Mouse (Mus musculus) kidney, adult 18-20 months (tissue): ENCODE measurements around the gene Otop2.

Source experiments
- DNase-seq: peaks from one replicate; pipeline ENCODE4 v3.0.0; 2021

The Otop2 gene

DNA sequence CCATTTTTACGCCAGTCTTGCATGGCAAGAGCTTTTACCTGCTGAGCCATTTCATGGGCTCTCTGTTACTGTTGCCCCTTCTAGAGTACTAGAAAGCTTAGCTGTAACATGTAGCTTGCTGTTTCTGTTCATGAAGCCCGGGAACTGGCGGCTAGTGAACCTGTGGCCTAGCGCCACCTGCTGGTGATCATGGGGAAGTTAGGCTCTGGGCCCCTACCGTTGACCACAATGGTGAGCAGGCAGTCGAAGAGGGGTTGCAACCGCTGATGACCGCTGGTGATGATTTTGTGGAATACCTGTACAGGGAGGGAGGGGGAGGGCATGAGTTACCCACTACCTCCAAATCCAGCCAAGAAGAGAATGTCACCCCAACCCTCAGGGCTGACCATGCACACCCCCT, 47.2 kb downstream of the Otop2 start:
- peak; percentile 66 for DNase-seq

DNA sequence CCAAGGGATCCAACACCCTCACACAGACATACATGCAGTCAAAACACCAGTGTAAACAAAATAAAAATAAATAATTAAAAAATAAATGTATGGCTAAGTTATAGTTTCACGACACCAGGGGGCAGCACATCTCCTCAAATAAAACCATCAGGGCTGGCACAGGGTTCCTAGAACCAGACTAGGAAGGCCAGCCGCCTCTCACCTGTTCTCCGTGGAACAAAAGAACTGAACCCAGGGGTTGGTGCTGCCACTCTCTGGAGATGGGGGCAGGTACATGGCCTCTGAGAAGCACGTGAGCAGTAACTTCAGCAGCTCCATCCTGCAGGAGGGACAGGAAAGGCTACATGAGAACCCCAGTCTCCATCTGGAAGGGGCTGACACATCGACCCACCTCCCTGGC, 51.5 kb downstream of the Otop2 start:
- peak; percentile 81 for DNase-seq

DNA sequence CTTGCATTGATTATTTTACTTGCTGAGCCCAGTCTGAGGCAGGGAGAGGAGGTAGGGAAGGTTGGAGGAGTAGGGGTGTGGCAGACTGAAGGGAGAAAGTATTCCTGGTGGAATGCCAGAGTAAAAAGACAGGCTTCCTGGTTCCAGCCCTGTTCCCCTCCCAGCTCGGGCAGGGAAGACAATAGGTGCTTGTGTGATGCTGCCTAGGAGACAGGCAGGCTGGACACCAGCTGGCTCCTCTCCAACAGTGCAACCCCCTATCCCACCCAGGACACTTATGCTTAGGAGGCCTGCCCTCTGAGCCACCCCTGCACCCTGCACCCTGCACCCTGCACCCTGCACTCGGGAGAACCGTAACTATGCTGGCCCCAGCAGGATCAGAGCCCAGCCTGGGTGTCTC, 52.3 kb downstream of the Otop2 start:
- no peak for DNase-seq

DNA sequence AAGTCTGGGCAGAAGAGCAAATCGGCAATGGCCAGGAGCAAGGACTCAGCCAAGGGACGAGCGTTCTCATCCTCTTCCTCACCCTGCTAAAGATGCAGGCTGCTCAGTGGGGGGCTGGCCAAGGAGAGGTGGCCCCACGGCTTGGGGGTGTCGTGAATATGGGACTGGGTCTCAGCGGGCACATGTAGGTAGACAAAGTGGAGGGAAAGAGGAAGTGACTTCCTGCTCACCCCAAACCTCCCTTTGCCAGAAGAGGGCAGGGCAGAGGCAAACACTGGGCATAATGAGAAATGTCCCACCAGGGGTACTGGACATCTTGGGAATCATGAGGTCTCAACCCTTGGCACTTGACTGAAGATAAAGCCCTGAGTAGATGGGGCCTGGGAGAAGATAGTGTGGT, 52.8 kb downstream of the Otop2 start:
- DNase-seq = no peak

DNA sequence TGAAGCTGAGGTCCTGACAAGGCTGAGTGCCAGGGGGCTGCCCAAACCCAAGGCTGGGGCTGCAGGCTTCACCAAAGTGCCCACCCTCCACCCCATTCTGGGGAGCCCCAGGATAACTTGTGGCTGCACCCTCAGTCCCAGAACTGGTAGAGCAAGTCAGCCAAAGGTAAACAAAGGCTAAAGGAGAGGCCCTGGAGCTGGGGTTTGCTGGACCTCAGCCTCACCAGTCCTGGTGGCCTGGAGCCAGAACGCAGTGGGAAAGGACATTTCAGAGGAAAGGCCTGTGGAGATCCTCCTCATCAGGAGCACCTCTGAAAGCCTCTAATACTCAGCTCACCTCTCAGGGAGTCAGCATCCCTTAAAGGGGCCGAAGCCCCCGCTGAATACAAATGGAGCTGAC, 57.2 kb downstream of the Otop2 start:
- no peak for DNase-seq

DNA sequence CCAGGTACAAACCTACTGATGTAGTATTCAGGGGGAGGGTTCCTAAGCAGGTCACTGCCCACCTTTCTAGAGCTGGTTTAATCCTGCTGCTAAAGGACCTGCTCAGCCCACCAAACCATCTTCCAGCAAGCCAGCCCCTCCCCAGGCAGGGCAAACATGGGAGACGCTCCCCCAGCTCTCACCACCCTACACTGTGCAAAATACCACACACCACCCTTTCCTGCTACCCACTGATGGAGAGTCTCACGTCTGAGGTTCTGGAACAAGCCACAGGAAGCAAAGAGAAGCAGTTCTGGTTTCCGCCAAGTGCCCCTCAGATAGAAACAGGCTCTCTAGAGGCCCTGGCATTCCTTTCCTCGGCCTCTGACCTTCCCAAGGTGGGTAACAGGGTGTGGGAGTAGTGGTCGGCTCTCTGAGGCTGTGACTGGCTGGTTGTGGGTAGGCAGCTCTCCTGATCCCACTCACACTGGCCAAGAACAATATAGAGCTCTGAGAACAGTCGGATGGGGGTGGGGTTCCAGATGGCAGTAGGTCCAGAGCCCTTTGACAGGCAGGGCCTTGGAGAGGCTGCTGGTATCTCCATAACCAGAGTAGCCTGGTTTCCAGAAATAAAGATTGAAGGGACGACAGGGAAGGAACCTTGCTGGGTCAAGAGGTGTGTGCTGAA, 59.2 kb downstream of the Otop2 start:
- DNase-seq = no peak

DNA sequence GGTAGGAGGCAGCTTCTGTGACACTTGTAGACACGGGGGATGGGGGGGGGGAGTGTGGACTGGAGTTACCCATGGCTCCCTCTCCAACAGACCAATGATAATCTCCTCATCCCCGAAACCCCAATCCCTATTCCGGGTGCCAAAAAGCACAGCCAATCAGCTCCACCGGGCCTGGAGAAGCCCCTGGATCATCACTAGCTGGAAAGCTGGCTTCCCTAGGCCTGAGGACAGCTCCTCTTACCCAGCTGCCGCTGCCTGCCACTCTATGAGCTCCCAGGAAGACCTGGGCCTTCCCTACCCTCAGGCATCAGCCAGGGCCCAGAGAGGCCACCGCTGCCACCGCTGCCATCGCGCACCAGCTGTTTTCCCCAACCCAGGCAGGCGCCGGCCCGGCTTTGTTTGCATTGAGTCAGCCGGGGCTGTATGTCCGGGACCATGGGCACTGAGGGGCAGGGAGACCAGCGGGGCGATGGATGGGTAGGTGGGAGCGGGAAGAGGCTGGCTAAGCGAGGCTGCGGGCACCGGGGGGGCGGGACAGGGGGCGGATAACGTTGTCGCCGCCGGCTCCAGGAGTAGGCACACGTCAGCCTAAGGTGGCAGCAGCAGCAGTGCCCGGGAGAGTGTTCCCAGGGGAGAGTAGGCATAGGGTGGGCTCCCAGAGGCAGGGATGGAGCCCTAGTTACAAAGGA, 59.9 kb downstream of the Otop2 start:
- DNase-seq = no peak

DNA sequence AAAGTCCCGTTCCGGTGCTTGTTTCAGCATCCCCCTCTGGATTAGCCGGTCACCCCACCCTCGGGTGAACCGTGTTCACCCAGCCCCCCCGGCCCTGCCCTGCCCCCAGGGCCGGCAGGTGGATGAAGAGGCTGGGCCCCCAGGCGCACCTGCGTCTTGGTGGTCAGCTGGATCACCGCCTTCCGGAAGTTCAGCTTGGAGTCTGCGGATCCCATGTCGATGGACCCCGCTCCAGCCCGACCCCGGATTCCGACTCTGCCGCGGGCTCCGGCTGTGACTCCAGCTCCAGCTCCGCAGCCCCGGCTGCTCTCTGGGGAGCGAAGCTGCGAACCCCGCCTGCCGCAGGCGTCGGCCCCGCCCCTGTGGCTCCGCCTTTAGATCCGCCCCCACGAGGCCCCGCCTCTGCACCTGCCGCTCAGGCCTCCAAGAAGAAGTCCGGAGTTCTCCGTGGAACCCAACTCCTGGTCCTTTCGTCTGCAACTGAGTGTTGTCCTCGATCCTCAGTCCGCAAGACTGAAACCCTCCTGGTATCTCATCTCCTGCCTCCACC, 60.5 kb downstream of the Otop2 start, which contains the start of gene Hid1:
Hid1 (minus strand) TSS at position 362 of the 550 bp plus-strand sequence.
- DNase-seq = peak; percentile 90

DNA sequence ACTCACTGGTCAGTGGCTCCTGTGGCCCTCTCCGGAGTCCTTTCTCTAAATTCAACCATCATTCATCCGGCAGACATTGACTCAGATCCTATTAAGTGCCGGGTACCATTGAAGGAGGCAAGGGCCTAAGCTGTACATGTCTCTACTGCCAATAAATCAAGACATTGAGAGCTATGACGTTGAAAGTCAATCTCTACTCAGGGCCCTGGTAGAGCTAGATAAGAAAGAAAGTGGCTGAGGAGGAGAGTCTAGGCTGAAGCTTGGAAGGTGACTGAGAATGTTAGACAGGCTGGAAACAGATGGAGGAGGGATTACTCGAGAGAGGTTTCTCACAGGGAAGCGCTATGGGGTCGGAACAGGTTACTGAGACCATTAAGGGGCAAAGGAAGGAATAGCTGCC, 63.4 kb downstream of the Otop2 start:
- no peak for DNase-seq

DNA sequence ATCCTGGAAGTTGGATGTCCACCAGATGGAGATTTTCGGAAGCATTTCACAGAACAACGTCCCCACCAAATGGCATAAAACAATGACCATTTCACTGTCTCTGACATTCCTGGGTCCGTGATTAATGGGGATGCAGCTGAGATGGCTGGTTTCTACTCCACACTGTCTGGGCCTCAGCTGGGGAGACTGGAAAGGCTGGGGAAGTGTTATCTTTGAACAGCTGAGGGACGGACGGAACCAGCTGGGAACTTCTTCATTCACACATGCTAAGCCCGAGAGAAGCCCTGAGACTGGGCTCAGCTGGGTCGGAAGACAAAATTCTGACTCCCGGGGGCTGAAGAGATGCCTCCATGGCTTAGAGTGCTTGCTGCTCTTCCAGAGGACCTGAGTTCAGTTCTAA, 64.4 kb downstream of the Otop2 start:
- DNase-seq = no peak

DNA sequence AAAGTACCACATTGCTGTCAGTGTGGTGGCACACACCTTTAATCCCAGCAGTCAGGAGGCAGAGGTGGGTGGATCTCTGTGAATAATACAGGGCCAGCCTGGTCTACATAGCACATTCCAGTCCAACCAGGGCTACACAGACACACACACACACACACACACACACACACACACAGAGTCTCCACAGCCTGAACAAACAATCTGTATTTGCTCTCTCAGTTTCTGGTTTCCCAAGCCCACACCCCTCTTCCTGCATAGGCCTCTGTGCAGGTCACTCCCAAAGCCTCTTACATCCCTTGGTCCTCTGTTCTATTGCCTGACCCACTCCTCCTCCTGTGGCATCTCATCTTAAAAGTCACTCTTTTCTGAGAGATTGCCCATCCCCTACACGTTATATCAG, 65.1 kb downstream of the Otop2 start:
- no peak for DNase-seq

DNA sequence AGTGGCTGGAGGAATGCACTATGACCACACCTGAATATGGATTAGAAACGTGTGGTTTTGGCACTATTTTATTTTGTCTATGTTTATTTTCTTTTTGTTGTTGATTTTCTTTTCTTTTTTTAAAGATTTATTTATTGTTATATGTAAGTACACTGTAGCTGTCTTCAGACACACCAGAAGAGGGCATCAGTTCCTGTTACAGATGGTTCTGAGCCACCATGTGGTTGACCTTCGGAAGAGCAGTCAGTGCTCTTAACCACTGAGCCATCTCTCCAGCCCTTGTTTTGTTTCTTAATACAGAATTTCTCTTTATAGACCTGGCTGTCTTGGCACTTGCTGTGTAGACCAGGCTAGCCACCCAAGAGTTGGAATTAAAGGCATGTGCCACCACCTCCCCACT, 65.8 kb downstream of the Otop2 start:
- DNase-seq = no peak

DNA sequence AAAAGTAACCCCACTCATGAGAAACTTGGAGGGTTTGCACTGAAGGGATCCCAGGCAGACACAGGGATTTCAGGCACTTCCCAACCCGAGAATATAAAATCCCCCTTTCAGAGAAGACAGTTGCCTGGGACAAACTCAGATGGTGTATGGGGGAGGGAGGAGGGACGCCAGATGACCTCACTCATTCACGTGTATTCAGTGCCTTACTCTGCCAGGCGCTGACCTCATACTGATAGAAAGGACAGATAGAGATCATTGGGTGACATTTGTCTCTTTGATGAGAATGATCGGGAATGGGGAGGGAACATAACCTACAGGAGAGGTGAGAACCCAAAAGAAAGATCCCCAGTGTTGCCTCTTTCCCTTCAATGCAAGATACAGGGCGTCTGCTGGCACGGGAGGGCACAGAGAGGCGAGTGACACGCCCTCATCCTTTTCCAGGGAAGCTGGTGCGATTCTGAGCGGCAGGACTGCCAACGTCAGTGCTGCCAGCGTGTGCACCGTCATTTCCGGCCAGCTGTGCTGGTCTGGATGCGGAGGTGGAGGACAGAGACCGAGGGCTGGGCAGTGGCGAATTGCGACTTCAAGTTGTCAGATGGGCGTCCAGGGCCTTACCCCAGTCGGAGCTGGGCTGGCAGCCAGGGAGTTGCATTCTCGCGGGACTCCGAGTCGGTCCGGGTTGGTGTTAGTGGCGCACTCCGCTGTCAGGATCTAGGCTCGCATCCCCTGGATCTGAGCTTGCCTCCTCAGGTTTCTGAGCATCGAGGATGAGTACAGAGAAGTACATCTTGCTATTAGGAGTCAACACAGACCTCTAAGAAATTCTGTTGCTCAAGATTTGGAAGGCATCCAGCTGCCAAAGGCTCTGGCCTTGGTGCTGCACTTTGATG, 67.1 kb downstream of the Otop2 start:
- peak; percentile 68 for DNase-seq

DNA sequence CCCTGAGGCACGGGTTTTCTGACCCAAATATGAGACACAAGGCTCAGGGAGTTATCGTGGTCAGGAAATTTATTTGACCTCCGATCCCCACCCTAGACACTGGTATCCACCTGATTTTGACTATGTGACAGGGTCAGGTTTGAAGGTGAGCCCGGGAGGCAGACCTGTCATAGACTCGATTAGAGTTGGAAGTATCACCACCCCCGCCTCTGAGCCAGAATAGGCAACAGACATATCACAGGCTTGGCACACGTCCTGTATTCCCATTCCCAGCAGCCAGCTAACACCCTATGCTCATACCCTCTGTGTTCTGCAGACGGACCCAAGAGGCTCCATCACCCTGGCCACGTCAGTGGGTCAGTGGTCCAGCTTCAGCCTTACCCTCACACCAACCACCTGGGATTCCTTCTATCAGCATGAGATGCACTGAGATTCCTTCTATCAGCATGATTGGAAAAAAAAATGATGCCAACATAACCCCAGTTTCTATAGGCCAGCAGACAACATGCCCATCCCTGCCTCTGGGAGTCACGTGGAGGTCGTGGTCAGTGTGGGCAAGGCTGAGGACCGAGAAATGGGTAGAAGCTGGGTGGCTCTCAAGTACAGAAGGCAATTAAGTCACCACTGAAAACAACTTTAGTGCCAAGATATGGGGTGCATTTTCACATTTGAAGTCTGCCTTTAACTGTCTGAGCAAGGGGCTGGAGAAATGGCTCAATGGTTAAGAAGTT, 67.9 kb downstream of the Otop2 start:
- DNase-seq = no peak

DNA sequence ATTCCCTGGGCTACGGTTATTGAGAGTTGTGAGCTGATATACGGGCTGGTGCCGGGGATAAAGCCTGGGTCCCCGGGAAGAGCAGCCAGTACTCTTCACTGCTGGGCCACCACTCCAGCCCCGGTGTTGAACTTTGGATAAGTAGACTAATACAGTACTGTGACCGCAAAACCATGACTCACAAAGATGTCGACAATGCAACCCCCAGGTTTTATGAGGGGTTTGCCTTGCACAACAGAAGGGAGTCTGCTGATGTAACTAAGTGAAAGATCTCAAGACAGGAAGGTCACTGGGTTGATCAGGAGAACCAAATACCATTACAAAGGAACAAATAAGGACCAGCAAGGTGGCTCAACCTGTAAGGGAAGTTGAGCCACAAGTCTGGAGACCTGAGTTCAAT, 69.8 kb downstream of the Otop2 start:
- no peak for DNase-seq

DNA sequence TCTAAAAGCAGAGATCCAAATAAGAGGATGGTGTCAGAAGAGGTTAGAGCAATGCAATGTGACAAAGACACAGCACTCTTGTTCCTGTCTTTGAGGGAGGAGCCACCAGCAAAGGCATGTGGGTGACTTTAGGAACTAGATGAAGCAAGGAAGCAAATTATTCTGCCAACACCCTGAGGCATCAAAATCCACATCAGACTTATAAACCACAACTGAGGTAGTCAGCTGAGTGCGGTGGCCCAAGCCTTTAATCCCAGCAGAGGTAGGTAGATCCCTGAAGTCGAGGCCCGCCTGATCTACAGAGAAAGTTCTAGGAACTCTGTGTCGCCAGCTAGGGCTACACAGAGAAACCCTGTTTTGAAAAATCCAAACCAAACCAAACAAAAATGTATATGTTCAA, 70.3 kb downstream of the Otop2 start:
- no peak for DNase-seq

DNA sequence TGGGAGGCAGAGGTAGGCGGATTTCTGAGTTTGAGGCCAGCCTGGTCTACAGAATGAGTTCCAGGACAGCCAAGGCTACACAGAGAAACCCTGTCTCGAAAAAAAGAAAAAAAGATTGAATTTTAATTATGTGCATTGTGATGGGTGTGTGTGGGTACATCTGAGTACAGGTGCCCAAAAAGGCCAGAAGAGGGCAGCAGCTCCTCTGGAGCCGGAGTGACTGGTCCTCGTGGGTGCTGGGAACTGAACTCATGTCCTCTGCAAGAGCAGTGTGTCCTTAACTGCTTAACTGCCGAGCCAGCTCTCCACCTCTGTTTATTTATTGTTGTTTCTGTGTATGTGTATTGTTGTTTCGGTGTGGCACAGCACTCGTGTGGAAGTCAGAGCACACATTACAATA, 70.9 kb downstream of the Otop2 start:
- no peak for DNase-seq

DNA sequence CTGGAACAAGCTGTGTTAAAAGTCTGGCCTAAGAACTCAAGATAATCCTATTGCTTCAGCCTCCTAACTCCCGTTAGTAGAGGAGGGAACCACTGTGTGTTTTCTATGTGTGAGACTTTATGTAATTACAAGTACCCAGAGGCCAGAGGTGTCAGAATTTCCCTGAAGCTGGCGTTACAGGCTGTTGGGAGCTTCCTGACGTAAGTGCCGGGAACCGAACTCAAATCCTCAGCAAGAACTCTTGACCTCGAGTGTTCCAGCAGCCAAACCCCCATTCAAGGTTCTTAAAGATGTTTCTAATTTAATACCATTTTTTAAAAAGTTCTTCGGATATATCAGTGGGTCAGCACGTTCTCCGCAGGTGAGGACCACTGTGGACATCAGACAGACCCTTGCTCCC, 74.3 kb downstream of the Otop2 start:
- no peak for DNase-seq
